Mouse (Mus musculus): Measurements from ENCODE around the gene Slc6a11.

- TF ChIP-seq POLR2A (IDR thresholded peaks at IDR 0.05; ENCODE audit: extremely low read depth, insufficient read depth, low read length) (no peak), CTCF (IDR thresholded peaks at IDR 0.05; ENCODE audit: low read depth, low read length) (no peak)
These were observed 123.9 kb downstream of the Slc6a11 start for GRCm38 (mm10) chr6:114254927-114255326.
